Mouse (Mus musculus): ENCODE measurements around the gene Sh2d3c. TPM values are rescaled to one million over a fixed set of nuclear protein-coding genes. Genes with fewer than 3 reads are reported as not detected.

The Sh2d3c gene
- 43.5 and 47.9 TPM in 2 replicates for polyA plus RNA-seq (2014; fragmentation: Nextera tagmentation; extraction: Ambion mirVana)

GRCm38 (mm10) chr2:32720681-32721229, at the start of gene Sh2d3c:
TSS of gene Sh2d3c (plus strand) at chr2:32721055.
- no peak within 1 kb of the TSS for H3K4me3 ChIP-seq (replicated peaks; ENCODE audit: low read length)
- no peaks in the 10 kb centered on the region for H3K9me3 ChIP-seq (ENCODE audit: control insufficient read depth, low read length)
- no peak within 1 kb of the TSS for H3K4me2 ChIP-seq (replicated peaks)
- no peak within 1 kb of the TSS for H3K9ac ChIP-seq
- no peak for DNase-seq (ENCODE audit: low spot score)
- H3K36me3 ChIP-seq (replicated peaks; ENCODE audit: control insufficient read depth, insufficient read depth), result no peaks in the 10 kb centered on the region
- no peaks in the 10 kb centered on the region for H3K27me3 ChIP-seq (ENCODE audit: control insufficient read depth, insufficient read depth, low read length)
- 45% methylated on average over 8 of the region's 8 CpGs for WGBS
- no peak within 1 kb of the TSS for H3K27ac ChIP-seq
- peaks cover 7% of the 10 kb centered on the region; the same call in 1 of the 2 replicates for H3K4me1 ChIP-seq (replicated peaks; ENCODE audit: control insufficient read depth, insufficient read depth, low read length)
- ATAC-seq (ENCODE audit: low FRiP score), result no peak

- no peaks in the 10 kb centered on the region for H3K27me3 ChIP-seq (ENCODE audit: control insufficient read depth, insufficient read depth, low read length)
- no peak overlapping the region for H3K27ac ChIP-seq
- no peaks in the 10 kb centered on the region for H3K9me3 ChIP-seq (ENCODE audit: control insufficient read depth, low read length)
- no peak overlapping the region for H3K4me2 ChIP-seq (replicated peaks)
- no peaks in the 10 kb centered on the region for H3K36me3 ChIP-seq (replicated peaks; ENCODE audit: control insufficient read depth, insufficient read depth)
- DNase-seq (ENCODE audit: low spot score) (no peak), ATAC-seq (ENCODE audit: low FRiP score) (no peak)
- H3K9ac ChIP-seq, result no peak overlapping the region
- 87% methylated on average over 9 of the region's 9 CpGs for WGBS
- H3K4me3 ChIP-seq (replicated peaks; ENCODE audit: low read length), result no peak overlapping the region
- H3K4me1 ChIP-seq (replicated peaks; ENCODE audit: control insufficient read depth, insufficient read depth, low read length), result no peaks in the 10 kb centered on the region
Observed at GRCm38 (mm10) chr2:32671147-32671546, 49.7 kb upstream of the Sh2d3c start.

- Histone ChIP-seq H3K9ac (no peak overlapping the region), H3K9me3 (ENCODE audit: control insufficient read depth, low read length) (no peaks in the 10 kb centered on the region), H3K27me3 (ENCODE audit: control insufficient read depth, insufficient read depth, low read length) (no peaks in the 10 kb centered on the region), H3K4me1 (replicated peaks; ENCODE audit: control insufficient read depth, insufficient read depth, low read length) (no peaks in the 10 kb centered on the region), H3K4me3 (replicated peaks; ENCODE audit: low read length) (no peak overlapping the region), H3K36me3 (replicated peaks; ENCODE audit: control insufficient read depth, insufficient read depth) (no peaks in the 10 kb centered on the region), H3K4me2 (replicated peaks) (no peak overlapping the region), H3K27ac (no peak overlapping the region)
- DNase-seq (ENCODE audit: low spot score) (no peak), ATAC-seq (ENCODE audit: low FRiP score) (no peak)
- WGBS, result 64% methylated on average over 9 of the region's 9 CpGs
Observed at GRCm38 (mm10) chr2:32671907-32672595, 48.8 kb upstream of the Sh2d3c start.

- H3K9me3 ChIP-seq (ENCODE audit: control insufficient read depth, low read length), result no peaks in the 10 kb centered on the region
- H3K4me1 ChIP-seq (replicated peaks; ENCODE audit: control insufficient read depth, insufficient read depth, low read length), result no peaks in the 10 kb centered on the region
- no peaks in the 10 kb centered on the region for H3K27me3 ChIP-seq (ENCODE audit: control insufficient read depth, insufficient read depth, low read length)
- H3K4me3 ChIP-seq (replicated peaks; ENCODE audit: low read length), result no peak overlapping the region
- no peak overlapping the region for H3K27ac ChIP-seq
- no peaks in the 10 kb centered on the region for H3K36me3 ChIP-seq (replicated peaks; ENCODE audit: control insufficient read depth, insufficient read depth)
- 84% methylated on average over 16 of the region's 16 CpGs for WGBS
- no peak overlapping the region for H3K4me2 ChIP-seq (replicated peaks)
- ATAC-seq (ENCODE audit: low FRiP score) (no peak), DNase-seq (ENCODE audit: low spot score) (no peak)
- no peak overlapping the region for H3K9ac ChIP-seq
Observed at GRCm38 (mm10) chr2:32673176-32673917, 47.5 kb upstream of the Sh2d3c start.

- Histone ChIP-seq H3K27ac (no peak overlapping the region), H3K4me3 (replicated peaks; ENCODE audit: low read length) (no peak overlapping the region), H3K4me2 (replicated peaks) (no peak overlapping the region), H3K27me3 (ENCODE audit: control insufficient read depth, insufficient read depth, low read length) (no peaks in the 10 kb centered on the region), H3K9ac (no peak overlapping the region), H3K4me1 (replicated peaks; ENCODE audit: control insufficient read depth, insufficient read depth, low read length) (no peaks in the 10 kb centered on the region), H3K36me3 (replicated peaks; ENCODE audit: control insufficient read depth, insufficient read depth) (0 out of 2 replicates have a peak, but pooled peaks cover under 1% of the 10 kb centered on the region), H3K9me3 (ENCODE audit: control insufficient read depth, low read length) (no peaks in the 10 kb centered on the region)
- ATAC-seq (ENCODE audit: low FRiP score), result no peak
- DNase-seq (ENCODE audit: low spot score), result no peak
- whole genome bisulfite sequencing, result 89% methylated on average over 3 of the region's 3 CpGs
Observed at GRCm38 (mm10) chr2:32676821-32677220, 44.0 kb upstream of the Sh2d3c start.

DNA sequence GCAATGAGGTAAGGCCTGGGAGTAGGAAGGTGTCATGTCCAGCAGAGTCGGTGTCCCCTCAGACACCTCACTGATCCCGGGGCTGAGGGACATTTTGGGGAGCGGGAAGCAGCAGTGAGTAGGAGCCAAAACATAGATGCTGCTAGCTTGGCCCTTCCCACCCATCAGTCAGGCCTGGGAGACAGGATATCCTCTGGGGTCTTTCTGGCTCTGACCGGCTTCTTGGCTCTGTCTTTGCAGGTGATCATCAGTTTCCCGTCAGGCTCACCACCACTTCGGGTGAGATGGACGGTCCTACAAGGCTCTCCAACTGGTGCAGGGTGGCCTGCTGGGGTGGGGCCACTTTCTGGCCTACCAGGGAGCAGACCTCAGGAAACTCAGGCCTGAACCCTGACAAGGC, 43.2 kb upstream of the Sh2d3c start:
- 92% methylated on average over 7 of the region's 7 CpGs for WGBS
- no peak overlapping the region for H3K4me2 ChIP-seq (replicated peaks)
- H3K4me3 ChIP-seq (replicated peaks; ENCODE audit: low read length), result no peak overlapping the region

DNA sequence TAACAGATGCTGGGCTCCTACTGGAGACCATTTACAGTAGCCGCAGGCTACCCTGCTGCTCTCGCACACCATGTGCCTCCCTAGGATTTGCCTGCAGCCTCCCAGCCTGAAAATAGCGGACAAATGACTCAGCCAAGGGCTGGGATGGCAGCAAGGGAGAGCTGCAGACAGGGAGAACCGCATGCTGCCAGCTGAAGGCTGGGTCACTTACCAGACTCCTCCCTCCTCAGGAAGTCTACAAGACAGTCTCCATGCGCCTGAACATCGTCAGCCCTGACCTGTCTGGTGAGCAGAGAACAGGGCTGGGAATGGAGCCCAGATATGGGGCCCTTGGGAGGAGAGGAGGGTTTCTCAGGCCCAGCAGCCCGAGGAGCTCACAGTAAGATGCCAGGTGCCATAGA, 40.8 kb upstream of the Sh2d3c start:
- H3K27ac ChIP-seq, result no peak overlapping the region

More for the DNA sequence above, 43.2 kb upstream of the Sh2d3c start:
- Histone ChIP-seq H3K9me3 (ENCODE audit: control insufficient read depth, low read length) (no peaks in the 10 kb centered on the region), H3K4me1 (replicated peaks; ENCODE audit: control insufficient read depth, insufficient read depth, low read length) (no peaks in the 10 kb centered on the region), H3K36me3 (replicated peaks; ENCODE audit: control insufficient read depth, insufficient read depth) (peaks cover 9% of the 10 kb centered on the region), H3K27me3 (ENCODE audit: control insufficient read depth, insufficient read depth, low read length) (no peaks in the 10 kb centered on the region), H3K9ac (no peak overlapping the region), H3K27ac (no peak overlapping the region)
- DNase-seq (ENCODE audit: low spot score) (no peak), ATAC-seq (ENCODE audit: low FRiP score) (no peak)

GRCm38 (mm10) chr2:32680961-32681650, 39.7 kb upstream of the Sh2d3c start:
- Histone ChIP-seq H3K27me3 (ENCODE audit: control insufficient read depth, insufficient read depth, low read length) (no peaks in the 10 kb centered on the region), H3K36me3 (replicated peaks; ENCODE audit: control insufficient read depth, insufficient read depth) (peaks cover 43% of the 10 kb centered on the region), H3K4me2 (replicated peaks) (no peak overlapping the region), H3K4me3 (replicated peaks; ENCODE audit: low read length) (no peak overlapping the region), H3K27ac (no peak overlapping the region), H3K9ac (no peak overlapping the region), H3K4me1 (replicated peaks; ENCODE audit: control insufficient read depth, insufficient read depth, low read length) (no peaks in the 10 kb centered on the region), H3K9me3 (ENCODE audit: control insufficient read depth, low read length) (no peaks in the 10 kb centered on the region)
- no peak for DNase-seq (ENCODE audit: low spot score)
- 87% methylated on average over 19 of the region's 19 CpGs for WGBS
- no peak for ATAC-seq (ENCODE audit: low FRiP score)

More for the DNA sequence above, 40.8 kb upstream of the Sh2d3c start:
- WGBS, result 62% methylated on average over 7 of the region's 7 CpGs
- ATAC-seq (ENCODE audit: low FRiP score), result no peak
- no peak for DNase-seq (ENCODE audit: low spot score)
- Histone ChIP-seq H3K27me3 (ENCODE audit: control insufficient read depth, insufficient read depth, low read length) (no peaks in the 10 kb centered on the region), H3K9me3 (ENCODE audit: control insufficient read depth, low read length) (no peaks in the 10 kb centered on the region), H3K4me1 (replicated peaks; ENCODE audit: control insufficient read depth, insufficient read depth, low read length) (no peaks in the 10 kb centered on the region), H3K36me3 (replicated peaks; ENCODE audit: control insufficient read depth, insufficient read depth) (peaks cover 33% of the 10 kb centered on the region), H3K4me3 (replicated peaks; ENCODE audit: low read length) (no peak overlapping the region), H3K4me2 (replicated peaks) (no peak overlapping the region), H3K9ac (no peak overlapping the region)

DNA sequence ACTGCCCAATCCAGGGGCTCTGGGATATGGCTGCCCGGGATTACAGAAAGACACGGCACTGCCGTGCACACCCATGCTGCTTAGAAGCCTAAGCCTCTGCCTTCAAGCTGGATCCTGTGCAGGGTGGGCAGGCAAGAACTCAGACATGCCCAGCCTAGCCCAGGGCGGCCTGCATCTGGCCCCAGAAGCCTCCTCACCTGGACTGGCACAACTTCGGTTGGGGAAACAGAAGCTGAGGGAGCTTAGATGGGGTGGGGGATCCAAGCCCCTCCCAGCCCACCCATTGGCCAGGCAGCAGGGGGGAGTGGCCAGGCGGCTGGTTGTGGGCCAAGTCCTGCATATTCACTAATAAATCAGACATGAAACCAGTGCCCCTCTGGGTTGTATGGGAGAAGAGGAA, 39.1 kb upstream of the Sh2d3c start:
- no peak overlapping the region for H3K27ac ChIP-seq
- no peaks in the 10 kb centered on the region for H3K27me3 ChIP-seq (ENCODE audit: control insufficient read depth, insufficient read depth, low read length)
- DNase-seq (ENCODE audit: low spot score) (no peak), ATAC-seq (ENCODE audit: low FRiP score) (no peak)
- no peak overlapping the region for H3K9ac ChIP-seq
- H3K36me3 ChIP-seq (replicated peaks; ENCODE audit: control insufficient read depth, insufficient read depth), result peaks cover 49% of the 10 kb centered on the region
- no peaks in the 10 kb centered on the region for H3K4me1 ChIP-seq (replicated peaks; ENCODE audit: control insufficient read depth, insufficient read depth, low read length)
- H3K9me3 ChIP-seq (ENCODE audit: control insufficient read depth, low read length), result no peaks in the 10 kb centered on the region
- 65% methylated on average over 6 of the region's 6 CpGs for WGBS
- H3K4me2 ChIP-seq (replicated peaks), result no peak overlapping the region
- no peak overlapping the region for H3K4me3 ChIP-seq (replicated peaks; ENCODE audit: low read length)
